Mouse (Mus musculus) leukemia stem cell, adult 10-12 weeks (primary cell): ENCODE measurements around the gene Cbs. TPM values are rescaled to one million over a fixed set of nuclear protein-coding genes. Genes with fewer than 3 reads are reported as not detected.

ENCODE experiments used
- polyA plus RNA-seq: library from polyadenylated mRNA; stranded (reverse); fragments of >175 nt; gene quantifications from 2 replicates; pipeline ENCODE4 v1.2.3, GENCODE M21; 2012; ENCODE audit warnings: low replicate concordance

Cbs gene
- polyA plus RNA-seq, result not detected in 2 replicates

DNA sequence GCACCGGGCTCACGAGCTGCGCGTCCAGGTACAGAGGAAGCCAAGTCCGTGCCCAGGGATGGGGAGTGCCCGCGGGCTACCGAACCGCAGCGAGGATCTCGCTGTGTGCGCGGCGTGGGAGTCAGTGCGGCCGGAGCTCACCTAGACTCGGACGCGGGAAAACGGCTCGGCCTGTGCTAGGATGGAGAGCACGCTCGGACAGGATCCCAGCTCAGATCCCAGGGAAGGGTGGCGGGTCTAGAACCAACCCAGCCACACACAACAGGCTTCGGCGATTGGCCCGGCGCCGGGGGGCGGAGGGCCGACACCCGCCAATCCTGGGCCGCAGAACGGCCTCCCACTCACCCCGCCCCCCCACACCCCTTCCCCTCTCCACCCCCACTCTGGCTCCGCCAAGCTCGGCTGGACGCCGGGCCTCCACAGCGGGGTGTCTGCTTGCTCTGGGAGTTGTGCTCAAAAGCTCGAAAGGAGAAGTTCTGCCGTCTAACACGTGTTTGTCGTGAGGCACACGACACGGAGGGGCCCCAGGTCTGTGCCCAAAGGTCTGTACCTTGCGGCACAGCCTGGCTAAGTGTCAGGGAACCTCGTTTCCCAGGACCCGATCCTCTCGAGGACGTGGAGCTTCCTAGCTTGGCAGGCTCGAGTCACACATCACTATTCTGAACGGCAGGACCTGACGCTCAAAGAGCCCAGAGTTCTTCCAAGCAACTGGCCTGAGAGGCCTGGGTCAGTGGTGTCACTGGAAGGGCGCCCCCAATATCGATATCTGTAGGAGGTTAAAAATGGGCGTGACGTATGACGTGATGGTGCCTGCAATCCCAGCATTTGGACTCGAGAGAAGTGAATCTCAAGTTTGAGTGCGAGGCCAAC is at the start of gene Cbs:
Gene Cbs, minus strand, starts transcription at position 297 of the 870 bp plus-strand sequence.

DNA sequence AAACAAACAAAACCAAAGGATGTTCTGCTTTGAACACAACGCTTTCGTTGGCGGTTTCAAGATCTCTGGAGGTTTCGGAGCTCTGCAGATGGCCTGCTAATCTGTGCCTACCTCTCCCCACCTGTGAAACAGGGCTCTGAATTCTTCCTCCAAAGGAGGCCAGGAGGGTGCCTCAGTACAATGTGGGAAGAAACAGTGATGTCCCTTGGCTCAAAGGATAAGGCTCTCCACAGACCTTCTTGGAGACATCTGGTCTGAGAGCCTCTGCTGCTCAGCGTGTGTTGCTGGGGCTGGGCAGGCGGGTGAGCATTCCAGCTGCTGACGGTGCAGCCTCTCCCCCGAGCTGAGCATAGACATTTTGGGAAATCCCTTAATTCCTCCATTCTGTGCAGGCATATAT is 40.5 kb upstream of the Cbs start, which contains the start of gene Cryaa:
Gene Cryaa, plus strand, starts transcription at position 301 of the 400 bp plus-strand sequence.

DNA sequence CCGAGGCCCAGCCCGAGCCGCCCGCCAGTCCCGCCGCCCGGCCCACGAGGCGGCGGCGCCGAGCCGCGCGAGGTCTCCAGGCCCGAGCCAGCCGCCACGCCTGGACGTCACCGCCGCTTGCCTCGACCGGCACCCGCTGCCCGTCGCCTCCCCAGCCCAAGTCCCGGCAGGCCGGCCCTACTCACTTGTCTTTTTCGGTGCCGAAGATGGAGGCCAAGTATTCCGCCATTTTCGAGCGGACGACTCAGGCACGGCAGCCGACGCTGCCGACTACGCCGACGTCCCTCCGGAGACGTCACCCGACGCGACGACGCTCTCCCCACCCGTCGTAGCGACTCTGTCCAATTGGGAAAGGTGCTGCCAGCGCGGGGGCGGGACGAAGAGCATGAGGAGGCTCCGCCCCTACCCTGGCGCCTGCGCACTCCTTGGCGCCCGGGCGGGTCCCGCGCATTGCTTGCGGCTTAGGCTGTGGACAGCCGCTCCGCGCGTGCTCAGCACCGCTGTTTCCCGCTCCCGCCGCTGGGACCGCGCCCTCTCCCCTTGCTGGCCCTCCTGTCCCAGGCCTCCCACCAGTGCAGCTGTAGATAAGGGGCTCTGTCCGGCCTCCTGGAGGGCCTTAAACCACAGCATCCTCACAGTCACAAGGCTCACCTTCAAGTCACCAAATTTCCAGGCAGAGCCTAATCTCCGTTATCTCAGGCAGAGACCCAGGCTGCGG is 21.6 kb upstream of the Cbs start, which contains the start of gene U2af1:
Gene U2af1, minus strand, starts transcription at position 425 of the 718 bp plus-strand sequence.

DNA sequence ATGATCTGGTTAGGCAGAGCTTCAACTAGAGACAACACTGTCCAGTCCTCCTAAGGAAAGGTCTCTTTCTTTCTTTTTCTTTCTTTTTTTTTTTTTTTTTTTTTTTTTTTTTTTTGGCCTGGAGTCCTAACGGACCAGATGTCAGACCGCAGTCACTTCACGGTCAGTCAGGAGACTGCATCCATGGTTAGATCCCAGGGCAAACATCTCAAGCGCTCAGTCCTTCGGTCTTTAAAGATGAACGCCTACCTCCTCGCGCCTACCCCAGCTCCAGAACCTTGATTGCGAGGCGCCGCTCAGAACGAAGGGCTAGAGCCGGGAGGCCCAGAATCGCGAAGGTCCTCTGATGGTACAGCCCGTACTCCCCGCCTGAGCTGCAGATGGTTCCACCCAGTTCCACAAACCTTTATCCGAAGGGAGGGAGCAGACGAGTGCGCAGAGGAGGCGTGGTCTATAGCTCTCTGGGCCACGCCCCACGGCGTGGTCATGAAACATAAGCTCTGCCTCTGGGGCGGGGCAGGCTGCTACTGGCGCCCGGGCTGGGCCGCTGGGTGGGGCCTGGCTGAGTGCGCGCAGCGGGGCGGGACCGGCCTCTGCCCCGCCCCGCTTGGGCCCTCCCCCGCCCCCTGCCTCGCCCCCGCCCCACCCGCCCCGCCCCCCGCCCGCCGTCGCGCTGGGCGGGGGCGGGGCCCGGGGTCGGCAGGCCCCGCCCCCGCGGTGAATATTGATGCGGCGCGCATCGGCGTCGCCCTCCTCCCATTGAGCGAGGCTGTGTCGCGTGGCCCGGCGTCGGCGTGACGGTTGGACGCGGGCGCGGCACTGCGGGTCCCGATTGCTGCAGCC is 72.8 kb downstream of the Cbs start, which contains the start of gene Pknox1:
Gene Pknox1, plus strand, starts transcription at position 720 of the 843 bp plus-strand sequence.

Other genes with a start within 250 kb of the Cbs start
- 27.1 and 82.2 TPM in 2 replicates for gene Wdr4, start 117.3 kb downstream of the Cbs start, polyA plus RNA-seq
- 20.7 and 33.2 TPM in 2 replicates for gene Ndufv3, start 117.1 kb downstream of the Cbs start, polyA plus RNA-seq
- 4.9 and 6.1 TPM in 2 replicates for gene Pknox1, start 72.5 kb downstream of the Cbs start, polyA plus RNA-seq
- gene U2af1, start 21.7 kb upstream of the Cbs start, polyA plus RNA-seq, result 32.9 and 62.4 TPM in 2 replicates
- gene Cryaa, start 40.6 kb upstream of the Cbs start, polyA plus RNA-seq, result not detected in 2 replicates
- gene Sik1, start 218.6 kb upstream of the Cbs start, polyA plus RNA-seq, result 11.9 and 12.2 TPM in 2 replicates